Mouse (Mus musculus): Measurements from ENCODE around the gene Sfxn3. TPM values are rescaled to one million over a fixed set of nuclear protein-coding genes. Genes with fewer than 3 reads are reported as not detected.

Gene Sfxn3
- polyA plus RNA-seq (2015; fragmentation: Nextera tagmentation; extraction: Ambion mirVana) = 2.4 and 2.9 TPM in 2 replicates

DNA sequence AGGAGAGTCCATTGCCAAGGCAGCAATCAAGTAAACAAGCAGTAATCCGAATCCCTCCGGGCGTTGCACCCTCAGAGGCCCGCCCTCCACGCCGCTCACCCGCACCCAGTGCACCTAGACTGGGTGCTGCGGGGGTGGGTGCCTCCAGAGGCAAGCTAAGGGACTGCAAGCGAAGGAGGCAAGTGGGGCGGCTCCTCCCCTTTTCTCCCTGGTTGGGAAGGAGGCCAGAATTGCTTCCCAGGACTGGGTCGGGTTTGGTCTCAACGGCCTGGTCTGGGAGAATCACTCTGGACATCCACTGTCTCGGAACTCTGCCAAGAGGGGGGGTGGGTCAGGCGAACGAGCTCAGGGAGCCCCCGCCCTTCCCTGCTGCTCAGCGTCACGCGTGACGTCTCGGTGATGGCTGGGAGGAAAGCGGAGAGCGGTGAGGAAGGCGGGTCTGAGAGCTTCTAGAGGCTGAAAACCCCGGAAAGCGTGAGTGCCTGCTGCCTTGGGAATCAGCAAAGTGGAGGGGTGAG is at the start of gene Sfxn3:
Gene Sfxn3, plus strand, starts transcription at position 87 of the 518 bp plus-strand sequence.
- H3K9me3 ChIP-seq (replicated peaks) = no peaks in the 10 kb centered on the region
- H3K27ac ChIP-seq = peak within 1 kb of the TSS; percentile 66
- peak within 1 kb of the TSS; percentile 68 for H3K9ac ChIP-seq
- peak; percentile 66 for DNase-seq
- H3K4me3 ChIP-seq (replicated peaks) = peak within 1 kb of the TSS; percentile 60
- H3K27me3 ChIP-seq = peaks cover 53% of the 10 kb centered on the region
- ATAC-seq (ENCODE audit: low read depth) = peak; percentile 87
- H3K4me1 ChIP-seq (replicated peaks) = peaks cover 30% of the 10 kb centered on the region
- peak within 1 kb of the TSS; percentile 76 for H3K4me2 ChIP-seq
- WGBS (ENCODE audit: insufficient replicate concordance) = under 1% methylated on average over 26 of the region's 26 CpGs
- H3K36me3 ChIP-seq = no peaks in the 10 kb centered on the region

DNA sequence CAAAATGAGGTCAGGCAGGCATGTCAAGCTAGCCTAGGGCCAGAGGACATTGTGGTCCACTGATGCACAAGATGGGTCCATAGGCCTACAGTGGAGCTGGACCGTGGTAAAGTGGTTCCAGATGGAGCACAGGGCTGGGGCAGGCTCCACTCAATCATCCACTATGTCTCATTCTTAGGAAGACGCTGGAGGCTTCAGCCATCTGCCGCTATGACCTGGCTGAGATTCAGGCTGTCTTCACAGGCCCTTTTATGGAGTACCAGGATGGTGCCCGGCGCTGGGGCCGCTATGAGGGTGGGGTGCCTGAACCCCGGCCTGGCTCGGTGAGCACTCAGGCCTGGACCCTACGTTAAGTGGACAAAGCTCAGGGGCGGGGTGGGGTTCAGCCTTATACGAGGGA is 49.5 kb upstream of the Sfxn3 start:
- no peak for ATAC-seq (ENCODE audit: low read depth)
- H3K4me1 ChIP-seq (replicated peaks) = peaks cover 13% of the 10 kb centered on the region
- no peaks in the 10 kb centered on the region for H3K9me3 ChIP-seq (replicated peaks)
- H3K27me3 ChIP-seq = no peaks in the 10 kb centered on the region
- H3K4me3 ChIP-seq (replicated peaks) = no peak overlapping the region
- no peak overlapping the region for H3K4me2 ChIP-seq
- no peak overlapping the region for H3K9ac ChIP-seq
- DNase-seq = no peak
- 83% methylated on average over 11 of the region's 11 CpGs for WGBS (ENCODE audit: insufficient replicate concordance)
- H3K36me3 ChIP-seq = peaks cover 27% of the 10 kb centered on the region
- H3K27ac ChIP-seq = no peak overlapping the region

DNA sequence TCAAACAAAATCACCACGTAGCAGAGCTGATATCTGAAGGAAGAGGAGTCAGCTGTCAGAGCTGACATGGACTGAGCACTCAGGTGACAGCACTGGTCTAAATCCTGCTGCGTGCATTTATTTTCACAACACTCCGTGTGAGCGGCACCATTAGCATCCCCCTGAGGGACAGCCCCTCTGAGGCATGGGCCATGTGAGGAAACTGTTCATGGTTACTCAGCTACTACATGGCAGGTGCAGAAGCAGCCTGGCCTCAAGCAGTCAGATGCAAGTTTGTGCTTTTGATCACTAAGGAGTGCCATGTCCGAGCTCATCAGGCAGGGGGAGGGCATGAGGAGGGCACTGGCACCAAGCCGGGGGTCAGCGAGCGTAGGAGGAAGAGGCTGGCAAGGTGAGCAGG is 47.7 kb upstream of the Sfxn3 start:
- no peak overlapping the region for H3K27ac ChIP-seq
- DNase-seq (no peak), ATAC-seq (ENCODE audit: low read depth) (no peak)
- H3K9me3 ChIP-seq (replicated peaks) = no peaks in the 10 kb centered on the region
- peaks cover 46% of the 10 kb centered on the region for H3K36me3 ChIP-seq
- no peak overlapping the region for H3K4me3 ChIP-seq (replicated peaks)
- H3K4me2 ChIP-seq = no peak overlapping the region
- peaks cover 16% of the 10 kb centered on the region for H3K4me1 ChIP-seq (replicated peaks)
- 75% methylated on average over 8 of the region's 8 CpGs for WGBS (ENCODE audit: insufficient replicate concordance)
- H3K27me3 ChIP-seq = no peaks in the 10 kb centered on the region
- no peak overlapping the region for H3K9ac ChIP-seq

DNA sequence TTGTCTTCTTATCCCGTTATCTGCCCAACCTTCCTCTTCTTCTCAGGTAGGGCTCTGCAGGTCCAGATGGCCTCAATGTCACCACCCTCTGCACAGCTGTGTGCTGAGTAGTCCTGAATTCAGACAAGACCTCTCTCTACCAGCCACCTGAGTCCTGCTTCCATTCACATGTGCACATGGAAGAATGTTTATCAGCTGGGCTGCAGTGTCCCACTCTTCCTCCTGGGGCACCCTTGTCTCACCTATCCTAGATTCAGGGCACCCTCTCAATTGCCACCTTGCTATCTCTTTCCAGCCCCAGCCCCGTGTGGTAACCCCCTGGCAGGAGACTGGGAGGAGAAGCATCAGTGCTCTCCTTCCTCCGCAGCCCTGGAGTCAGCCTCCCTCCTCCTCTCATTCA is 45.0 kb upstream of the Sfxn3 start:
- WGBS (ENCODE audit: insufficient replicate concordance) = 56% methylated on average over 3 of the region's 3 CpGs
- no peak overlapping the region for H3K4me2 ChIP-seq
- no peak overlapping the region for H3K4me3 ChIP-seq (replicated peaks)
- DNase-seq (no peak), ATAC-seq (ENCODE audit: low read depth) (no peak)
- no peaks in the 10 kb centered on the region for H3K9me3 ChIP-seq (replicated peaks)
- H3K9ac ChIP-seq = no peak overlapping the region
- H3K4me1 ChIP-seq (replicated peaks) = peaks cover 25% of the 10 kb centered on the region
- H3K36me3 ChIP-seq = peaks cover 49% of the 10 kb centered on the region
- H3K27me3 ChIP-seq = no peaks in the 10 kb centered on the region
- no peak overlapping the region for H3K27ac ChIP-seq

DNA sequence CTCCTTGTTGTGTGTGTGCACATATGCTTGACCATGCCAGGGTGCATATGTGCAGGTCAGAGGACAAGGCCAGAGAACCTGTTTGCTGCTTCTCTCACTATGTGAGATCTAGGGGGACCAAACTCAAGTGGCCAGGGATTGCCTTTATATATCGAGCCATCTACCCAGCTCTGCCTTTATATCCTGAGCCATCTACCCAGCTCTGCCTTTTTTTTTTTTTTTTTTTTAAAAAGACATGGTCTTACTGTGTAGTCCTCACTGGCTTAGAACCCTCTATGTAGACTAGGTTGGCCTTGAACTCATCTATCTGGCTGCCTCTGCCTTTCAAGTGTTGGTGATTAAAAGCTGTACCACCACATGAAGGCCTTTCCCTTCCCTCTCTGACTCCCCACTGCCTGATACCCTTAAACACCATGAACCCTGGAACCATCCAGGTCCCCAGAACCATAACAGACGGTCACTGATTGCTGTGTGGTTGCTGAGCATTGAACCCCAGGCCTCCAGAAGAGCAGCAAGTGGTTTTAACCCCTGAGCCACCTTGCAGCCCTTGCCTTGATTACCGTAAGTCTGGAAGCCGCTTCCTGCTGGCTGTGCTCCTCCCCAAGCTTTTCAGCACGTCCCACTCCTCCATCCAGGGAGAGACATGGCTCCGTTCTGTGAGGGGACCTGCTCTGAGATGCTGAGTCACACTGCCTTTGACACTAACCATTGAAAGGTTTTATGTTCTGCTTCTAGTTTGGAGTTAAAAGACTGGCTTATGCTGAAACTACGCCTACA is 43.4 kb upstream of the Sfxn3 start:
- WGBS (ENCODE audit: insufficient replicate concordance) = 83% methylated on average over 7 of the region's 7 CpGs
- no peak overlapping the region for H3K4me3 ChIP-seq (replicated peaks)
- peaks cover 40% of the 10 kb centered on the region for H3K4me1 ChIP-seq (replicated peaks)
- H3K27me3 ChIP-seq = no peaks in the 10 kb centered on the region
- H3K36me3 ChIP-seq = peaks cover 55% of the 10 kb centered on the region
- H3K27ac ChIP-seq = no peak overlapping the region
- no peak overlapping the region for H3K9ac ChIP-seq
- no peak for ATAC-seq (ENCODE audit: low read depth)
- no peak overlapping the region for H3K4me2 ChIP-seq
- no peak for DNase-seq
- H3K9me3 ChIP-seq (replicated peaks) = no peaks in the 10 kb centered on the region

DNA sequence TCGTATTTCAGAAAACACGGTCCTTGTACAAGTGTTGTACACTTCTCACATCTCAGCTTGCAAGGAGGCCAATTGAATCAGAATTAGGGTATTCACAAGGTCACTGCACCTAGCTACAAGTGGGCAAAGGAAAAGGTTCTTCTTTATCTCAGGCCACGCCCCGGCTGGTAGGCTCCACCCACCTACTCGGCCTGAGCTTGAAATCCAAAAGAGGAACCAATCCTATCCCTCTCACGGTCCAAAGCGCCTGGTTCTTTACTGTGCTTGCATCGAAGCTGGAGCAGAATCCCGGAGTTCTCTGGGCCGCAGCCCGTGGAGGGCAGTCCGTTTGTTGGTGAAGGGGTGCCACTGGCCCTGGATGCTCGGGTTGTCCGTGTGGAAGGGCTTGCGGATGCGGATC is 41.9 kb upstream of the Sfxn3 start, which contains the start of gene Twnk:
Gene Twnk, plus strand, starts transcription at position 220 of the 400 bp plus-strand sequence.
- ATAC-seq (ENCODE audit: low read depth) (peak; percentile 19; the same call in 1 of the 2 replicates), DNase-seq (peak; percentile 74)

DNA sequence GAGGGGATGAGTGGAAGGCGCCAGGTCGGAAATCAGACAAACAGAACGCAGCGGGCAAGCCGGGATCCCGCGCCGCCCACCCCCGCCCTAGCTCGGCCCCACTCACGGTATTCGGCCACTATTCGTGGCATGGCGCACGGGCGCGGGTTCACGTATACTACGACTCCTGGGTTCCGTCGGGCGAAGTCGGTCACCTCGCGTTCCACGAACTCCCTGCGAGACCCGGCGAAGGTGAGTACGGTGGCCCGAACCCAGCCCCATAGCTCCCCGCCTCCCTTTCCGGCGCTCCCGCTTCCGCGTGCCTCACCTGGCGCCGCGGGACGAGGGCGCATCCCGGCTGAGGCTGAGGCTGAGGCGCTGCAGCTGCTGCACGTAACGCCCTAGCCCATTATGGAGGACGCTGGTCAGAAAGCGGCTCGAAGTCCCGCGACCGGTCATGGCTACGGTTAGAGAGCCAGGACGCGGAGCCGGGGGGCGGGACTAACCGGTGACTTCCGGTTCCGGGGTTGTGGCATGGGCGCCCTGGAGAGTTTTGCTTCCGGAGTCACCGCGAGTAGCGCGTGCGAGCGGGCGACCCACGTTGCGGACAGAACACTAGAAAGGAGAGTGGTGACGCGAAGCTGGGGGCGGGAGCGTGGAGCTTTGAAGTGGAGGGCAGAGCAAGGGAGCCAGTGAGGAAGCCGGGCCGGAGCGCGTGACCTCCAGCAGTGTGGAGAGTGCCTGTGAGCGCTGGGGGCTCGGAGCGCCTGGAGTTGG is 41.2 kb upstream of the Sfxn3 start, which contains the start of gene Mrpl43:
Gene Mrpl43, minus strand, starts transcription at position 486 of the 756 bp plus-strand sequence.
- no peaks in the 10 kb centered on the region for H3K27me3 ChIP-seq
- peak within 1 kb of the TSS; percentile 92 for H3K4me2 ChIP-seq
- peak within 1 kb of the TSS; percentile 96 for H3K4me3 ChIP-seq (replicated peaks)
- H3K4me1 ChIP-seq (replicated peaks) = peaks cover 43% of the 10 kb centered on the region
- no peaks in the 10 kb centered on the region for H3K9me3 ChIP-seq (replicated peaks)
- DNase-seq (peak; percentile 90), ATAC-seq (ENCODE audit: low read depth) (peak; percentile 87)
- H3K27ac ChIP-seq = peak within 1 kb of the TSS; percentile 68
- peak within 1 kb of the TSS; percentile 85 for H3K9ac ChIP-seq
- H3K36me3 ChIP-seq = peaks cover 66% of the 10 kb centered on the region
- under 1% methylated on average over 82 of the region's 82 CpGs for WGBS (ENCODE audit: insufficient replicate concordance)

More for the DNA sequence above, 41.9 kb upstream of the Sfxn3 start, which contains the start of gene Twnk:
- H3K27me3 ChIP-seq = no peaks in the 10 kb centered on the region
- peaks cover 66% of the 10 kb centered on the region for H3K36me3 ChIP-seq
- H3K9ac ChIP-seq = peak within 1 kb of the TSS; percentile 85
- peaks cover 43% of the 10 kb centered on the region for H3K4me1 ChIP-seq (replicated peaks)
- H3K27ac ChIP-seq = peak within 1 kb of the TSS; percentile 68
- 7% methylated on average over 16 of the region's 16 CpGs for WGBS (ENCODE audit: insufficient replicate concordance)
- H3K9me3 ChIP-seq (replicated peaks) = no peaks in the 10 kb centered on the region
- H3K4me3 ChIP-seq (replicated peaks) = peak within 1 kb of the TSS; percentile 96
- H3K4me2 ChIP-seq = peak within 1 kb of the TSS; percentile 92

DNA sequence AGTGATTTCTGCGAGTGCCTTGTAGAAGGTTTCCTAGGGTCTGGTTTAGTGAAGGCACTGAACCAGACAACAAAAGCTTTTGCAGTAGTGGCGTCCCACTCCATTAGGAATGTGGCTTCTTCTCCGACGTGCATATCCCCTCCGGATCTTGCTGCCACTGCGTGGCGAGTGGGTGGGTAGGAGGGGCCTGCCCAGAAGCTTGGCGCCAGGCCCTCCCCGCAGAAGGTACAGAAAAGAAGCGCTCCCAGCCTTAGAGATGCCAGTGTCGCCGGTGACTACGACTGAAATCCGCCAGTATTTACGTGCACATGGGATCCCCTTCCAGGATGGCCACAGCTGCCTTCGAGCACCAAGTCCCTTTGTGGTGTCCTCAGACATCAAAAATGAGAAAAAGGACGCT is 40.3 kb upstream of the Sfxn3 start:
- peak overlapping the region; percentile 96 for H3K4me3 ChIP-seq (replicated peaks)
- H3K9me3 ChIP-seq (replicated peaks) = no peaks in the 10 kb centered on the region
- 24% methylated on average over 17 of the region's 17 CpGs for WGBS (ENCODE audit: insufficient replicate concordance)
- H3K36me3 ChIP-seq = peaks cover 68% of the 10 kb centered on the region
- H3K9ac ChIP-seq = peak overlapping the region; percentile 85
- H3K4me1 ChIP-seq (replicated peaks) = peaks cover 43% of the 10 kb centered on the region
- DNase-seq (no peak), ATAC-seq (ENCODE audit: low read depth) (no peak)
- H3K27ac ChIP-seq = peak overlapping the region; percentile 68
- H3K4me2 ChIP-seq = peak overlapping the region; percentile 92
- H3K27me3 ChIP-seq = no peaks in the 10 kb centered on the region

DNA sequence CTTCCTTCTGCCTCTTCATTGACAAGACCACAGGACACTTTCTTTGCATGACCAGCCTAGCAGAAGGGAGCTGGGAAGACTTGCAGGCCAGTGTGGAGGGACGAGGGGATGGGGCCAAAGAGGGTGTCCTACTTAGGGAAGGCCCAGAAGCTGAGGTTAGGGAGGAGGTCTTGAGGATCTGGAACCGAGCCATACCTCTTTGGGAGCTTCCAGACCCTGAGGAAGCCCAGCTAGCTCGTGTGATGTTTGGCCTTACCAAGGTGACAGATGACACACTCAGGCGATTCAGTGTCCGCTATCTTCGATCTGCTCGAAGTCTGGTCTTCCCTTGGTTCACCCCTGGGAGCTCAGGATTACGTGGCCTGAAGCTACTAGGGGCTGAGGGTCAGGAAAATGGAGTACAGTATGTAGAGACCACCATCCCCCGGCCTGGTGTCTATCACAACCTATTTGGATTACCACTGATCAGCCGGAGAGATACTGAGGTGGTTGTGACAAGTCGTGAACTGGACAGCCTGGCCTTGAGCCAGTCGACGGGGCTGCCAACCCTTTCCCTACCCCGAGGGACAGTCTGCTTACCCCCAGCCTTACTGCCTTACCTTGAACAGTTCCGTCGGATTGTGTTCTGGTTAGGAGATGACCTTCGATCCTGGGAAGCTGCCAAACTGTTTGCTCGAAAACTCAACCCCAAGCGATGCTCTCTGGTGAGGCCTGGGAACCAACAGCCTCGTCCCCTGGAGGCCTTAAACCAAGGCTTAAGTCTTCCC is 39.7 kb upstream of the Sfxn3 start:
- Histone ChIP-seq H3K4me2 (peak overlapping the region; percentile 92), H3K4me3 (replicated peaks) (peak overlapping the region; percentile 96), H3K4me1 (replicated peaks) (peaks cover 43% of the 10 kb centered on the region), H3K27ac (peak overlapping the region; percentile 68), H3K9me3 (replicated peaks) (no peaks in the 10 kb centered on the region), H3K27me3 (no peaks in the 10 kb centered on the region), H3K9ac (peak overlapping the region; percentile 85), H3K36me3 (peaks cover 73% of the 10 kb centered on the region)
- WGBS (ENCODE audit: insufficient replicate concordance) = 75% methylated on average over 20 of the region's 20 CpGs
- no peak for ATAC-seq (ENCODE audit: low read depth)
- no peak for DNase-seq

DNA sequence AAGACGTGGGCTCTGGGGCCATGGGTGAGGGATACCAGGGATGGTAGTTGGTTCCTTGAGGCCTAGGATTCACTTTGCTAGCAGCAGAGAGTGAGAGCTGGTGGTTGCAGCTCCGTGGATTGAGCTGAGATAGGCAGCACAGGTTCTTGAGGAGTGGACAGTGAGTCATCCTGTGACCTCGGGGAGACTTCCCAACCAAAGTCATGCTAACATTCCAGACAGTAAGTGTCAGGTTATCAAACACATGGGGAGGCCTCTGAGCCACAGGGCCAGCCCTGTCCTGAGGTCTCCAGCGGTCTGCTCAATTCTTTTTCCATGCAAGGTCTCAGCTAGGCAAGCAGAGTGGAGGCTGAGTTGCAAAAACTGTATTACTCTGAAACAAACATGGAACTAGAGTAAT is 36.7 kb upstream of the Sfxn3 start:
- no peak for ATAC-seq (ENCODE audit: low read depth)
- Histone ChIP-seq H3K27me3 (no peaks in the 10 kb centered on the region), H3K9me3 (replicated peaks) (no peaks in the 10 kb centered on the region), H3K27ac (no peak overlapping the region), H3K9ac (no peak overlapping the region), H3K4me2 (no peak overlapping the region), H3K36me3 (peaks cover 49% of the 10 kb centered on the region), H3K4me3 (replicated peaks) (no peak overlapping the region), H3K4me1 (replicated peaks) (peaks cover 52% of the 10 kb centered on the region)
- DNase-seq = no peak
- WGBS (ENCODE audit: insufficient replicate concordance) = 76% methylated on average over 4 of the region's 4 CpGs
